Mouse (Mus musculus): ENCODE results near the gene Tshz2.
"Not testable (repeated sequence)": the region's sequence is repeated elsewhere in the genome, so short reads cannot be mapped to it uniquely, and the experiment has no call there.

Tshz2 gene

GRCm38 (mm10) chr2:169814351-169814750 is 181.5 kb downstream of the Tshz2 start:
- DNase-seq (ENCODE audit: low spot score) = no peak

DNA sequence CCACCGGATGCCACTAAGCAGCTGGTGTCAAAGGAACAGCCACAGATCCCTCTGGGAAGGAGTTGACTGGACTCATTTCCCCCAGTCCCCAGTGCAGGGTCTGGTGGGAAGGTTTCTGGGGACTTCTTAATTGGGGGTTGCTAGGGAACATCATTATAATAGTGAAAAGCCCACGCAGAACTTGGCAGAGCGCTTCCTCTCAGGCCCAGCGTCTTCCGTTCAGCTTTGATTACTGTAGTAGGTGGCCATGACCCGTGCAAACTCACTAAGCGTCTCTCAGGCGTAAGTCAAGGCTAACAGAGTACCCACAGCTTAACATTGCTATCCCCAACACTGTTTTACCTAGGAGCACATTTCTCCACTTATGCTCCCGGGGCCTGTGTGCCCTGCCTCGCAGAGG is 181.9 kb downstream of the Tshz2 start:
- DNase-seq (ENCODE audit: low spot score) = peak; percentile 80

DNA sequence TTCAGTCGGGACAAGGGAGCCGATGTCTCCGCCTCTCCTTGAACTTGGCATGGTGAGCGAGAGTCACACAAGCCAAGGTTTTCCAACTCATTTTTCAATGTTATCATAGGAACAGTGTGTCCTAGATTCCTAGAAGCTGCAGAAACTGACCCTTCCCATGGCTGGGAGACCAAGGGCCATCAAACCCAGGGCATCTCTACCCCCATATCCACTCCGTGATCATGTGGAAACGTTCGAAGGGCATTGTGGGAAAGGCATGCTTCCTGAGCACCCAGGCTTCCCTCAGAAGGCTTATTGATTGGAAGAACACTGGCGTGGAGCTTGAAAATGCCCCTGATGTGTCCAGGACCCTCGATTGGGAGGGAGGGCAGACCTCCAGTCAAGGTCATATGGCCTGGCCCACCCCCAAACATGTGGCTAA is 188.2 kb downstream of the Tshz2 start:
- no peak for DNase-seq (ENCODE audit: low spot score)

DNA sequence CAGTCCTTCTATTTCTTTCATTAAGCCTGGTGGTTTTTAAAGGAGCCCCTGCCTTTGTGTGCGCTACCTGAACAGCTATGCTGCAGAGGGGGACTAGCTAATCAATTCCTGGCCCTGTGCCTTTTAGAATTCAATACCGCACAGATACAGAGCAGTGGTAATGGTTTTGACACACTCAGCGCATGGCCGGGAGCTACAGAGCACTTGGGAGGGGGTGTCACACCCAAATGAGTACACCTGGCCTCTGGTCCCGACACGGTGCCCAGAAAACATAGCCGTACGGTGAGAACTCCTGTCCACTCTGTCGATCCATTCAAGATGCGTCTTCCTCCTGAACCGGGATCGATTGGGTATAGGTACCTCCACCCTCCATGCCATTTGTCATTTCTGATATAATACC is 193.1 kb downstream of the Tshz2 start:
- no peak for DNase-seq (ENCODE audit: low spot score)

DNA sequence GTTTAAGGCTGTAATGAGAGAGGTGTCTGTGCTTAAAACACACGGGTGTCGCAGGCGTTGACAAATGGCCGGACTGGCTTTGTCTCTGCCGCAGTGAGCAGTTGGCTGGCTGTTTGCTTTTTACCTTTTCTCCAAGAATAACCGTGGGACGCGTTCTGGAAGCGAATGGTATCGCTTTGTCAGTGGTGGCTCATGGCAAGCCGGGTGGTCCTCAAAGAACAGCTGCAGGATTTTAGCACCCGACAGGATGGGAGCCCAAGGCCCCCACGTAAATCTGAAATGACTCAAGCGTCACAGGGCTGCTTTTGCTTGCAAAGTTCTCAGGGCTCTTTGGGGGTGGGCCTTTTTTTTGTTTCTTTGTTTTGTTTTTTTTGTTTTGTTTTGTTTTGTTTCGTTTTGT is 193.5 kb downstream of the Tshz2 start:
- no peak for DNase-seq (ENCODE audit: low spot score)

DNA sequence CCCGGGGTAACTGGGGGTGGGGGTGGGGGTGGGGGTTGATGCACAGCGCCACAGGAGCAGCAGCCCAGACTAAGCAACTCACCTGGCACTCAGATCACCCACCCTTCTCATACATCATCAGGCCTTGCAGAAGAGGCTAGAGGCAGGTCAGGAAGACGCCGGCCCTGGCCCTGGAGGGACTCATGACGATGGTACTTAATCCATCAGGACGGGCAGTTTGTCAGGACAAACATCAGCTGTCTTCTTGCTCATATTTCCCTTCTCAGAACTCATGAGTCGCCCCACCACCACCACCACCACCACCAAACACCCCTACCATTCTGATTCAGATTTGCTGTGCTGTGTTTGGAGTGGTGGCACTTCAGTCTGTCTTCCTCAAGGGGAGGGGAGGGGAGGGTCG is 194.0 kb downstream of the Tshz2 start:
- no peak for DNase-seq (ENCODE audit: low spot score)

- DNase-seq (ENCODE audit: low spot score) = no peak
These were observed 199.4 kb downstream of the Tshz2 start for GRCm38 (mm10) chr2:169832184-169832583.

DNA sequence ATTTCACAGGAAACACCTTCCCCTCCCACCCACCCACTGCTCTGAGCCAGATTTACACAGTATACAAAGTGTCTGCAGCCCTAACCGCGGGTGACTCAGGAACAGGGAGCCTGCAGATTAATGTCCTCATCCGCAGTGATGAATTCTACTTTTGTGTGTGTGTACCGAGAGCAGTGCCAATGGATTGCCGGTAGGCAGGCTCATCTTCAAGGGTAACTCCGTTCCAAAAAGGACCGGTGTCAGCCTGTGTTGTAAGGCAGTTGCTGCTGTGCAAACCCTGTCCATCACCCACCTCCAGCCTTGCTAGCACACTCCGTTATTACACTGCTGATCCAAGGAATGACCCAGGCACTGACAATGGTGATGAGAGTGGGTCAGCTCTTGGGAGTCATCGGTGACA is 200.8 kb downstream of the Tshz2 start:
- no peak for DNase-seq (ENCODE audit: low spot score)

GRCm38 (mm10) chr2:169834602-169835001 is 201.8 kb downstream of the Tshz2 start:
- DNase-seq (ENCODE audit: low spot score) = peak; percentile 38

GRCm38 (mm10) chr2:169837031-169837605 is 204.3 kb downstream of the Tshz2 start:
- DNase-seq (ENCODE audit: low spot score) = no peak

GRCm38 (mm10) chr2:169838521-169838920 is 205.7 kb downstream of the Tshz2 start:
- no peak for DNase-seq (ENCODE audit: low spot score)

- no peak for DNase-seq (ENCODE audit: low spot score)
These were observed 208.6 kb downstream of the Tshz2 start for GRCm38 (mm10) chr2:169841442-169841841.

GRCm38 (mm10) chr2:169842494-169842893 is 209.7 kb downstream of the Tshz2 start:
- DNase-seq (ENCODE audit: low spot score) = no peak

DNA sequence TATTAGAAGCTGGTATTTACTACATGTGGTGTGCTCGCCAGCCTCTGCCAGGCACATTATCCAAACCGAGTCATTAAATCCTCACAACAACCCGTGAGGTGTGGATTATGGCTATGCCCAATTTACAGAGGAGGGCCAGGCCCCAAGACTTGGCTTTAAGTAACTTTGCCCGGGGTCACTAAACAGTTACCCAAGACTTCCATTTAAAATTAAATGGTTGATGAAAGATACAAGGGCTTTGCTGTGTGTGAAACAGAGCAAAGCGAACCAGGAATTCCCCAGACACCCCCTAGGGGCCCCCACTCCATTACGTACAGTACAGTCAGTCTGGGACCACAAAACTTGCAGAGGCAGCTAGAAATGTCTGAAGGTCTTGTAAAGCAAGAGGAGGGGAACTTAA is 210.7 kb downstream of the Tshz2 start:
- DNase-seq (ENCODE audit: low spot score) = no peak

DNA sequence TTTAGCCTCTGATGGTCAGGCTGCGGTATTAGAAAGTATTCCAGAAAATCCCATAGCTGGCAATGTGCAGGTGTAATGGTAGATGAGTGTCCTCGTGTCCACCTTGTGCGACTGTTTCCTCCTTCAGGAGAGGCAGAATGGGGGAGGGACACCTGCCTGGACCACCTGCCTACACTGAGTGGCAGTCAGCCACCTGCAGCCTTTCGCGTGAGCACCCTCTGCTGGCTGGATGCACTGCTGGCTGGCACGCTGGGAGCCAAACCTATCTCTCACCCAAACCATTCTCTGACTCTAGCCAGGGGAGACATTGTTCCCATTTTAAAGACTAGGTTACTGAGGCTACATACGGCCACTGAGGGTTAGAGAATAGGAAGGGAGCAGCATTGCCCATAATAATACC is 216.3 kb downstream of the Tshz2 start:
- DNase-seq (ENCODE audit: low spot score) = peak; percentile 49

DNA sequence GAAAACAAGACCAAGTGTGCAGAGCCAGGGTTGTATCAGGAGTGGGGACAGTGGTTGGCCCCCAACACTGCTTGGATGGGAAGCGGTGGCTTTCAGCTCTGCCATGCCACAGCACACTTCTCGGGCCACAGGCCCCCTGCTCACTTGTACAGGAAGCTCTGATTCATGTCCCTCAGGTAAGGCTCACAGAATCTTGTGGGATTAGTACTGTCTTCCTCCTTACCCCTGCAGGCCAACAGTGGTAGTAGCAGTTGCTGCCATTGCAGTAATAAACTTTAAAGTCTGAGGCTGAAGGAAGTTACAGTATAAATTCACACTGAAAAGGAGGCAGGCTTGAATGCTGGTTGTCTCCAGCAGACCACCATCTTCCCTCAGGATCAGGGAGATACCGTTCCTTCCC is 216.7 kb downstream of the Tshz2 start:
- DNase-seq (ENCODE audit: low spot score) = no peak

DNA sequence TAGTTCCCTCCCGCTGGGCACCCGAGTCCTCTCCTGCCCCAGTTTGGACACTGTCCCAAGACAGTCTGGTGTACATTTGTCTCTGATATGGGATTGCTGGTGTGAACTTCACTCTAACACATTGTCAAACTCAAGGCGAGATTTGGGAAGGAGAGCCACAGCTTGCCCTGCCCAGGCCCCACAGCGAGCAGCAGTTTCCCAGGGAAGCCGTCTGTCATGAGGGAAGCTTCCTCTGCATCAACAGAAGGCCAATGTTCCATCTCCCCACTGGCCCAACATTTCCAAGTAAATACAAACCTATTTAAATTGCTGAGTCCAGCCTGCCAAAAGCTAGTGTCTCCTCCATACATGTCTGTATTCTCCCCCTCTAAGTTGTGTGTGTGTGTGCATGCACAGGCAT is 218.8 kb downstream of the Tshz2 start:
- DNase-seq (ENCODE audit: low spot score) = no peak

DNA sequence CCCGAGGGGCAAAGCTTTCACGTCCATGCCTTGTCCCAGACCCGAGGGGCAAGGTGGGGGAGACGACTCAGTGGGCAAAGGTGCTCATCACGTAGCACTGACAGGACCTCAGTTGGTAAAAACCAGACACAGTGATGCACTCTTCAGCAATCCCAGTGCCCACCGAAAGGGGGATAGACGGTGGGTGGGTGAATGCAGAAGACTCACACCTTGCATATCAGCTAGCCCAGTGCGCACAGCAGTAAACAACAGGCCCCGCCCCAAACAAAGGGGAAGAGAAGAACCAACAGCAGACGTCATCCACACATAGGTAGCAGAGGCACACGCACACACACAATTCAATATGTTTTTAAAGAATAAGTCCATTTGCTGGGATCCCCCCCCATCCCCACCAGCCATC is 221.7 kb downstream of the Tshz2 start:
- no peak for DNase-seq (ENCODE audit: low spot score)

- not testable (repeated sequence) for DNase-seq (ENCODE audit: low spot score)
These were observed 224.2 kb downstream of the Tshz2 start for GRCm38 (mm10) chr2:169857041-169857440.

DNA sequence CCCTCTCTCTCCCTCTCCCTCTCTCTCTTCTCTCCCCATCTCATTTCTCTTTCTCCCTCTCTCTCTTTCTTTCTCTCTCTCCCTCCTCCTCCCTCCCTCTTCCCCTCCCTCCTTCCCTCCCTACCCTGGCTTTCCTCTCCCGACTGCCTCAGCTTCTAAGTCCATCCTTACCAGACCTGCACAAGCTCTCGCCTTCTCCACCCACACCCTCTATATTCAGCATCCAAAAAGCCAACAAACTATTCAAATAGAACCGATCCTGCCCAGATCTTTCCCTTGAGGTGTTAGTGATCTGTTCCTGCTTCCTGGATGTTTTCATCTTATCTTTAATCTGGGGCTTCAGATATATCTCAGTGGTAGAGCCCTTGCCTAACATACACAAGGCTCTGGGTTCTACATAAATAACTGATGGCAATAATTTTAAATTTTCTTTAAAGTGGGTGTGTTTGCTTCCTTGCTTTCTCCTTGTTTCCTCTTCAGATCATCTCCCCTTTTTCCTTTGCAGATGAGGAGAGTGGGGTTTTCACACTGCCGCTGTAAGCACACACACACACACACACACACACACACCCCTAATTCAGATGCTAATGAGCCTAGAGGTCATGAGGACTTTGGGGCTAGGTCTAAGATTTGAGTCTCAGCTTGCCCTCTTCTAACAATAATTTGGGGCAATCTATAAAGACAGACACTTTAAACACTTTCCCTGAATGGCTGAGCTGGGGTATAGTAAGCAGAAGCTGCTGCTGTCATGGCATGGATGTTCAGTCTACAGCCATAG is 226.5 kb downstream of the Tshz2 start:
- no peak for DNase-seq (ENCODE audit: low spot score)

GRCm38 (mm10) chr2:169860895-169861294 is 228.1 kb downstream of the Tshz2 start:
- no peak for DNase-seq (ENCODE audit: low spot score)

- DNase-seq (ENCODE audit: low spot score) = no peak
These were observed 229.9 kb downstream of the Tshz2 start for GRCm38 (mm10) chr2:169862701-169863100.

DNA sequence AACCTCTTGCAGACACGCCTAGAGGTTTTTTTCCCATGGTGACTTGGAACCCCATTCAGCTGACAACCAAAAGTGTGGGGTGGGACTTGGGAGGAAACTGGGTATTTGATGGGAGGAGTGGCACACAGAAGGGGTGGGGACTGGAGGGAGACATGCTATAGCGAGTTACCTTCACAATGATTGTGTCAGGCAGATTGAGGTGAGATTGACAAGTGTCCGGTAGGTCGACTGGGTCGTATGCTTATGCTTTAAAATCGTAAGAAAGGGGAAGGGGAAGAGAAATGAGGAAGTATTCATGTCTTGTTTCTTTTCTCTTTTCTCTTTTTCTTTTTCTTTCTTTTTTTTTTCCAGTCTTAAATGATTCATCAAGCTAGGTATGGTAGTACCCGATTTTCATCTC is 236.7 kb downstream of the Tshz2 start:
- no peak for DNase-seq (ENCODE audit: low spot score)

DNA sequence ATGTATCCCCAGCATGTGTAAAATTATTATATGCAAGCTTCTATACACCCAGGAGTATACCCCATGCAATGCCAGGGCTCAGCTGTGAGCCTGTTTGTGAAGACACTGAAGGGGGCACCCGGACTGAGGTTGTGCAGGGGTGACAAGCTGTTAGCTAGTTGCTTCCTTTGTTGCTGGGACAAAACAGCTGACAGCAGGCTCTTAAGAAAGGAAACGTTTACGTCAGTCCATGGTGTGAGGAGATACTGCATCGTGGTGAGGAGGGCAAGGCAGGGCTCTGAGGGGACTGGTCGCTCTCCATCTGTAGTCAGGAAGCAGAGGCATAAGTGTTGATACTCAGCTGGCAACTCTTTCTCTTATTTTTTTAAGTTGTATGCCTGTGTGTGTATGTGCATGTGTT is 237.7 kb downstream of the Tshz2 start:
- DNase-seq (ENCODE audit: low spot score) = no peak
